Mouse (Mus musculus) heart, embryonic 11.5 days (tissue): ENCODE data around the gene Trpm4. TPM values are rescaled to one million over a fixed set of nuclear protein-coding genes. Genes with fewer than 3 reads are reported as not detected.

ENCODE experiments used
- polyA plus RNA-seq: library from polyadenylated mRNA; unstranded; fragments of >200 nt; fragmentation: Nextera tagmentation; extraction: Ambion mirVana; gene quantifications from 2 replicates; pipeline ENCODE4 v1.2.1, GENCODE M21; 2014

Trpm4 gene
- polyA plus RNA-seq, 1 experiment from 2014 or later: 9.8 TPM

Other genes with a start within 250 kb of the Trpm4 start
- 339 and 341 TPM in 2 replicates for gene Rcn3, start 241.6 kb downstream of the Trpm4 start, polyA plus RNA-seq
- 15.1 and 20.5 TPM in 2 replicates for gene Fcgrt, start 229.9 kb downstream of the Trpm4 start, polyA plus RNA-seq
- gene Rps11, start 209.3 kb downstream of the Trpm4 start, polyA plus RNA-seq: 1,168 and 1,305 TPM in 2 replicates
- 981 and 1,056 TPM in 2 replicates for gene Rpl13a, start 205.0 kb downstream of the Trpm4 start, polyA plus RNA-seq
- 0.21 TPM in 2 replicates for gene Gm45713, start 197.5 kb downstream of the Trpm4 start, polyA plus RNA-seq
- gene Flt3l, start 197.3 kb downstream of the Trpm4 start, polyA plus RNA-seq: 1.6 and 2.5 TPM in 2 replicates
- 99.1 and 99.6 TPM in 2 replicates for gene Pih1d1, start 179.5 kb downstream of the Trpm4 start, polyA plus RNA-seq
- 28.7 and 28.9 TPM in 2 replicates for gene Aldh16a1, start 179.2 kb downstream of the Trpm4 start, polyA plus RNA-seq
- gene Slc17a7, start 169.8 kb downstream of the Trpm4 start, polyA plus RNA-seq: 3.0 and 3.7 TPM in 2 replicates
- not detected in 2 replicates for gene Gfy, start 154.2 kb downstream of the Trpm4 start, polyA plus RNA-seq
- gene Pth2, start 152.8 kb downstream of the Trpm4 start, polyA plus RNA-seq: 0.68 TPM in 1 of 2 replicates, not detected in the other
- 0.39 and 0.70 TPM in 2 replicates for gene Ccdc155, start 128.9 kb downstream of the Trpm4 start, polyA plus RNA-seq
- 1.9 and 2.4 TPM in 2 replicates for gene Dkkl1, start 121.6 kb downstream of the Trpm4 start, polyA plus RNA-seq
- 129 and 131 TPM in 2 replicates for gene Tead2, start 118.0 kb downstream of the Trpm4 start, polyA plus RNA-seq
- 2.1 and 2.2 TPM in 2 replicates for gene Cd37, start 94.7 kb downstream of the Trpm4 start, polyA plus RNA-seq
- 0.32 and 0.47 TPM in 2 replicates for gene Slc6a16, start 92.7 kb downstream of the Trpm4 start, polyA plus RNA-seq
- not detected in 2 replicates for gene Slc6a21, start 56.3 kb downstream of the Trpm4 start, polyA plus RNA-seq
- 24.3 and 30.1 TPM in 2 replicates for gene Hrc, start 1.5 kb upstream of the Trpm4 start, polyA plus RNA-seq
- gene Ppfia3, start 33.2 kb upstream of the Trpm4 start, polyA plus RNA-seq: 2.0 and 3.7 TPM in 2 replicates
- 1.6 and 1.7 TPM in 2 replicates for gene Lin7b, start 36.8 kb upstream of the Trpm4 start, polyA plus RNA-seq
- 51.6 and 72.0 TPM in 2 replicates for gene Snrnp70, start 62.0 kb upstream of the Trpm4 start, polyA plus RNA-seq
- gene Kcna7, start 71.9 kb upstream of the Trpm4 start, polyA plus RNA-seq: 0.37 and 0.45 TPM in 2 replicates
- 3.2 TPM in 2 replicates for gene Ntf5, start 79.9 kb upstream of the Trpm4 start, polyA plus RNA-seq
- gene Lhb, start 87.0 kb upstream of the Trpm4 start, polyA plus RNA-seq: 0.33 and 0.46 TPM in 2 replicates
- gene Gys1, start 101.1 kb upstream of the Trpm4 start, polyA plus RNA-seq: 99.1 and 106 TPM in 2 replicates
- 98.2 and 104 TPM in 2 replicates for gene Ruvbl2, start 104.3 kb upstream of the Trpm4 start, polyA plus RNA-seq
- gene Ftl1, start 126.1 kb upstream of the Trpm4 start, polyA plus RNA-seq: 4,030 and 4,320 TPM in 2 replicates
- 91.3 and 146 TPM in 2 replicates for gene Bax, start 133.1 kb upstream of the Trpm4 start, polyA plus RNA-seq
- gene Tulp2, start 148.1 kb upstream of the Trpm4 start, polyA plus RNA-seq: 1.5 and 2.2 TPM in 2 replicates
- gene Gm45808, start 153.0 kb upstream of the Trpm4 start, polyA plus RNA-seq: not detected in 2 replicates
- 4.6 and 4.9 TPM in 2 replicates for gene Dhdh, start 155.0 kb upstream of the Trpm4 start, polyA plus RNA-seq
- gene Nucb1, start 176.6 kb upstream of the Trpm4 start, polyA plus RNA-seq: 165 and 186 TPM in 2 replicates
- 28.5 and 28.8 TPM in 2 replicates for gene Ppp1r15a, start 192.5 kb upstream of the Trpm4 start, polyA plus RNA-seq
- 1.1 TPM in 2 replicates for gene Plekha4, start 192.6 kb upstream of the Trpm4 start, polyA plus RNA-seq
- 0.31 and 1.5 TPM in 2 replicates for gene Hsd17b14, start 221.1 kb upstream of the Trpm4 start, polyA plus RNA-seq
- gene Bcat2, start 236.4 kb upstream of the Trpm4 start, polyA plus RNA-seq: 69.1 and 73.2 TPM in 2 replicates